Mouse (Mus musculus) liver, embryonic 11.5 days (tissue): ENCODE measurements around the gene Grb2. TPM values are rescaled to one million over a fixed set of nuclear protein-coding genes. Genes with fewer than 3 reads are reported as not detected.
A peak's percentile ranks its signal among the peaks of the same experiment; 100 is the strongest.

Source experiments
- ATAC-seq: fragments of 200-750 bp; cut with Nextera tagmentation; replicated peaks from 2 replicates; pipeline ENCODE4 v1.8.0; 2017; ENCODE audit warnings: moderate number of reproducible peaks, mild to moderate bottlenecking, moderate TSS enrichment, moderate library complexity; ENCODE audit not compliant: low FRiP score
- DNase-seq: peaks from one replicate; pipeline ENCODE4 v3.0.0-alpha.2; 2017; ENCODE audit warnings: low spot score
- H3K27ac ChIP-seq: fragments of 300-500 bp; sonication (generic); 2 replicates; pipeline ENCODE4 v1.5.1; 2014; ENCODE audit warnings: mild to moderate bottlenecking, low read depth, low read length, control low read depth
- H3K27me3 ChIP-seq: fragments of 300-500 bp; sonication (generic); replicated peaks from 2 replicates; pipeline ENCODE4 v1.6.1; 2014; ENCODE audit warnings: low read length, mixed read lengths; ENCODE audit not compliant: control insufficient read depth, insufficient read depth
- H3K36me3 ChIP-seq: fragments of 300-500 bp; sonication (generic); 2 replicates; pipeline ENCODE4 v1.6.1; 2014; ENCODE audit warnings: mild to moderate bottlenecking, low read length, moderate library complexity, mixed read lengths; ENCODE audit not compliant: control insufficient read depth, insufficient read depth
- H3K4me1 ChIP-seq: fragments of 300-500 bp; sonication (generic); replicated peaks from 2 replicates; pipeline ENCODE4 v1.6.1; 2014; ENCODE audit warnings: low read length, mixed read lengths; ENCODE audit not compliant: control insufficient read depth, insufficient read depth
- H3K4me2 ChIP-seq: fragments of 300-500 bp; sonication (generic); 2 replicates; pipeline ENCODE4 v1.6.1; 2014; ENCODE audit warnings: mild to moderate bottlenecking, control low read depth, moderate library complexity
- H3K4me3 ChIP-seq: fragments of 300-500 bp; sonication (generic); 2 replicates; pipeline ENCODE4 v1.5.1; 2014; ENCODE audit warnings: low read depth, low read length, control low read depth
- H3K9ac ChIP-seq: fragments of 300-500 bp; sonication (generic); 2 replicates; pipeline ENCODE4 v1.6.1; 2014; ENCODE audit warnings: low read depth, low read length, control low read depth
- H3K9me3 ChIP-seq: fragments of 300-500 bp; sonication (generic); 2 replicates; pipeline ENCODE4 v1.6.1; 2016; ENCODE audit warnings: low read length, inconsistent platforms, mixed read lengths; ENCODE audit not compliant: control insufficient read depth
- WGBS: fragments of 180-500 bp; shearing (Covaris S2); extraction: QIAGEN DNeasy Blood & Tissue Kit; methylation state at CpG from one replicate; pipeline ENCODE4 v1.1.7; 2014; 5-methylcytosine and 5-hydroxymethylcytosine counted together
- polyA plus RNA-seq: library from polyadenylated mRNA; unstranded; fragments of >200 nt; fragmentation: Nextera tagmentation; extraction: Ambion mirVana; gene quantifications from 2 replicates; pipeline ENCODE4 v1.2.1, GENCODE M21; 2014

Grb2 gene
- 47.2 and 52.8 TPM in 2 replicates for polyA plus RNA-seq

- Histone ChIP-seq H3K4me2 (peak within 1 kb of the TSS; percentile 96), H3K36me3 (no peaks in the 10 kb centered on the region), H3K9ac (peak within 1 kb of the TSS; percentile 98), H3K27me3 (no peaks in the 10 kb centered on the region), H3K4me1 (peaks cover 53% of the 10 kb centered on the region), H3K27ac (peak within 1 kb of the TSS; percentile 97), H3K9me3 (no peaks in the 10 kb centered on the region), H3K4me3 (peak within 1 kb of the TSS; percentile 100)
- DNase-seq (peak; percentile 98), ATAC-seq (peak; percentile 95)
- WGBS: under 1% methylated on average over 83 of the region's 91 CpGs
Observed at GRCm38 (mm10) chr11:115708209-115708876, at the start of gene Grb2. Gene Grb2, minus strand, starts transcription at chr11:115708597.

DNA sequence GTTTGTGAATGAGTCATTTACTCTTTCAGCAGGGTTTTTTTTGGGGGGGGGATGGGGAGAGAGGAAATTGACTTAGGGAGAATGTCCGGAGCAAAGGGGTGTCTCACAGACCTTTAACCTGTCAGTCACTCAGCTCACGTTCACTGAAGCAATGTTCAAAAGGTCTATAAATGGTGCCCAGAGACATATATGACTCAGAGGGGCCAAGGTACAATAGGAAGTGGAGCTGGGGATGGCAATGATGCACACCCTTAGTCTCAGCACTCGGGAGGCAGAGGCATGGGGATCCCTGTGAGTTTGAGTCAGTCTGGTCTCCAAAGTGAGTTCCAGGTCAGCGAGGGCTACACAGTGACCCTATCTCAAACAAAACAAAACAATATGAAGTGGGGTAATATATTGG, 45.1 kb upstream of the Grb2 start:
- no peaks in the 10 kb centered on the region for H3K36me3 ChIP-seq
- no peak overlapping the region for H3K4me3 ChIP-seq
- H3K27ac ChIP-seq: no peak overlapping the region
- no peak overlapping the region for H3K4me2 ChIP-seq
- no peaks in the 10 kb centered on the region for H3K9me3 ChIP-seq
- WGBS: 73% methylated on average over 4 of the region's 4 CpGs
- H3K9ac ChIP-seq: no peak overlapping the region
- DNase-seq (no peak), ATAC-seq (no peak)
- H3K4me1 ChIP-seq: no peaks in the 10 kb centered on the region
- H3K27me3 ChIP-seq: no peaks in the 10 kb centered on the region

DNA sequence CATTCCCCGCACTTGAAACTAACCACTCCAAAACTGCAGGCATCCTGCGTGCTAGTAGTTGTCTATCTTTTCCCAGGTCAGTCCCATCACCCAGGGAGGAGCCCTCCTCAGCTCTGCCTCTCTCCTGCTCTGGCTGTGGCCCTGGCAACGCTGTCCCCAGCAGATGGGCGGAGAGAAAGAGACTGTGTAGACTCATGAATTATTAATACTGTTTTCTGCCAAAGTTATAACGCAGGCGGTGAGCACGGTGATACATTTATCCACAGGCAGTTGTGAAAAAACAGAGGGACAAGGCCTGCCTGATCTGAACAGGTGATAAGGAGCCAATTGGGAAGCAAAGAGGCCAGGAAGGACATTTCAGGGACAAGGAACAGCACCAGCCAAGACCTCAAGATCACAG, 44.3 kb upstream of the Grb2 start:
- H3K27ac ChIP-seq: no peak overlapping the region
- no peaks in the 10 kb centered on the region for H3K4me1 ChIP-seq
- no peak overlapping the region for H3K4me3 ChIP-seq
- no peak overlapping the region for H3K9ac ChIP-seq
- H3K36me3 ChIP-seq: no peaks in the 10 kb centered on the region
- H3K27me3 ChIP-seq: no peaks in the 10 kb centered on the region
- 82% methylated on average over 7 of the region's 7 CpGs for WGBS
- no peaks in the 10 kb centered on the region for H3K9me3 ChIP-seq
- ATAC-seq (no peak), DNase-seq (no peak)
- H3K4me2 ChIP-seq: no peak overlapping the region

- H3K9me3 ChIP-seq: no peaks in the 10 kb centered on the region
- 57% methylated on average over 2 of the region's 2 CpGs for WGBS
- no peak overlapping the region for H3K27ac ChIP-seq
- H3K4me1 ChIP-seq: peaks cover 5% of the 10 kb centered on the region
- H3K4me2 ChIP-seq: no peak overlapping the region
- no peaks in the 10 kb centered on the region for H3K36me3 ChIP-seq
- ATAC-seq: no peak
- no peak overlapping the region for H3K4me3 ChIP-seq
- H3K27me3 ChIP-seq: no peaks in the 10 kb centered on the region
- no peak for DNase-seq
- no peak overlapping the region for H3K9ac ChIP-seq
Observed at GRCm38 (mm10) chr11:115751725-115752124, 43.3 kb upstream of the Grb2 start.

DNA sequence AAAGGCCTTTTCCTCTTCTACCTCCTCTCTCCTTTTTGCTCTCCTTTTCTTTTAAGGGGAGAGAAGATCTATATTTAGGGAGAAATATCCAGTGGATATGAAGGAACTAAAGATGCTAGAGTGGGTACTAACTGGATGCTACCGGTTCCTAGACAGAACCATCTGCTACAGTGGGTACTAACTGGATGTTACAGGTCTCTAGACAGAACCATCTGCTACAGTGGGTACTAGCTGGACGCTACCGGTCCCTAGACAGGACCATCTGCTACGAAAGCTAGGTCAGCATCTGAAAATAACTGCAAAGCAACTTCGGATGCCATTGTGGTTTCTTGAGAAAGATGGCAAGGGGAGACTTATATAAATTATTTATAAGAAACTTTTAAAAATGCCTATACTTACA, 41.4 kb upstream of the Grb2 start:
- H3K4me3 ChIP-seq: no peak overlapping the region
- no peak overlapping the region for H3K4me2 ChIP-seq
- whole genome bisulfite sequencing: 81% methylated on average over 5 of the region's 5 CpGs
- DNase-seq (no peak), ATAC-seq (no peak)
- no peak overlapping the region for H3K9ac ChIP-seq
- H3K27ac ChIP-seq: no peak overlapping the region
- H3K36me3 ChIP-seq: no peaks in the 10 kb centered on the region
- peaks cover 8% of the 10 kb centered on the region for H3K4me1 ChIP-seq
- H3K9me3 ChIP-seq: no peaks in the 10 kb centered on the region
- no peaks in the 10 kb centered on the region for H3K27me3 ChIP-seq

DNA sequence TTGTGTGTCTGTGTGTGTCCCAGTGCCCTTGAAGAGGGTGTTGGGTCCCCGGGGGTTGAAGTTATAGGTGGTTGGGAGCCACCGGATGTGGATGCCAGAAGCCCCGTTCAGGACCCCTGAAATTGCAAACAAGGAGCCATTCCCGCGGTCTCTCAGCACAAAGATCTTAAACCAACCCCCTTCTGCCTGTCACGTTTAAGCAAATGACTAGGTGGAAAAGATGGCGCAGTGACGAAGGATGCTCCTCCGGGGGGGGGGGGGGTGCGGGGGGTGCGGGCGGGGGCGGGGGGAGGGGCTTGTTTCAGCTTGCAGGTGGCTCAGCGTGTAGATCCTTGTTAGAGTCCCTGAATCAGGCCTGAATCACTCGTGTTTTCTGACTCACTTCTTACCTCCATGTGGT, 39.0 kb upstream of the Grb2 start:
- H3K4me1 ChIP-seq: peaks cover 8% of the 10 kb centered on the region
- no peaks in the 10 kb centered on the region for H3K27me3 ChIP-seq
- H3K4me2 ChIP-seq: peak overlapping the region; percentile 43
- H3K36me3 ChIP-seq: no peaks in the 10 kb centered on the region
- 7% methylated on average over 14 of the region's 15 CpGs for WGBS
- no peak for DNase-seq
- ATAC-seq: no peak
- H3K4me3 ChIP-seq: 0 out of 2 replicates have a peak overlapping the region, but pooled peaks have one; percentile 7
- H3K27ac ChIP-seq: no peak overlapping the region
- no peaks in the 10 kb centered on the region for H3K9me3 ChIP-seq
- H3K9ac ChIP-seq: no peak overlapping the region

DNA sequence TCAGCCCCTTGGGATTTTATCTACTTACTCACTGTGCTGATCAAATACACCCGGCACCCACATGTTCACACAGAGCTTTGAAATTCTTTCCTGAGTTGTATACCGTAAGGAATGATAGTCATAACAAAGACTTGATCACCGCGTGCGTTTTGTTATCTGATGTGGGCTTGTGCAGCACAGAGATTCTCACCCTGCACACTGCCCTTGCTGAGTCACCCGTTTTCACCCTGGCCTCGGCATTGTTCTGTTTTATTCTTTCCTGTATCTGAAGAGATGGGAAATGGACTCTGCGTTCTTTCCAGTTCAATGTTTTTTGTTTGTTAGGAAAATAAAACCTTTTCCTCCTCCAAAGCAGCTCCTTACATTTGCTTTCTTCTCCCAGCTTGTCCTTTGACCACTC, 38.4 kb upstream of the Grb2 start:
- DNase-seq (no peak), ATAC-seq (no peak)
- Histone ChIP-seq H3K4me1 (peaks cover 8% of the 10 kb centered on the region), H3K27me3 (no peaks in the 10 kb centered on the region), H3K4me2 (peak overlapping the region; percentile 43; the same call in 1 of the 2 replicates), H3K9me3 (no peaks in the 10 kb centered on the region), H3K36me3 (no peaks in the 10 kb centered on the region), H3K9ac (no peak overlapping the region), H3K27ac (no peak overlapping the region), H3K4me3 (no peak overlapping the region)
- WGBS: 33% methylated on average over 8 of the region's 8 CpGs

DNA sequence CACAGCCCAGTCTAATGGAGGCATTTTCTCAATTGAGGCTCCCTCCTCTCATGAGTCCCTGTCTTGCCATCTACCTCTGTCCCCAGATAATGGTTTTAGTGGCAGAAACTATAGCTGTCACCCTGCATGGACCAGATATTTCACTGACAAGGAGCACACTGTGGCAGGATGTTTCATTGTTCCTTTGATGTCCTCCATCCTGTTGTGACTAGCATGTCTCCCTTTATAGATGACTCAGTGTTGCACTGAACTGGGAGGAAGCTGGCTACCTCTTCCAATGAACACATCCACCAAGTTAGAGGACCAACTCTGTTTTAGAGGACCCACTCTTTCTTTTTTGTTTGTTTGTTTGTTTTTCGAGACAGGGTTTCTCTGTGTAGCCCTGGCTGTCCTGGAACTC, 37.7 kb upstream of the Grb2 start:
- H3K4me1 ChIP-seq: peaks cover 8% of the 10 kb centered on the region
- H3K9ac ChIP-seq: no peak overlapping the region
- no peak overlapping the region for H3K4me2 ChIP-seq
- 73% methylated on average over 1 of the region's 1 CpGs for WGBS
- H3K27ac ChIP-seq: no peak overlapping the region
- no peaks in the 10 kb centered on the region for H3K36me3 ChIP-seq
- H3K9me3 ChIP-seq: no peaks in the 10 kb centered on the region
- no peak overlapping the region for H3K4me3 ChIP-seq
- DNase-seq (no peak), ATAC-seq (no peak)
- H3K27me3 ChIP-seq: no peaks in the 10 kb centered on the region

GRCm38 (mm10) chr11:115744385-115744784, 36.0 kb upstream of the Grb2 start:
- Histone ChIP-seq H3K36me3 (no peaks in the 10 kb centered on the region), H3K4me2 (no peak overlapping the region), H3K9ac (no peak overlapping the region), H3K27ac (no peak overlapping the region), H3K4me1 (peaks cover 8% of the 10 kb centered on the region), H3K9me3 (no peaks in the 10 kb centered on the region), H3K4me3 (no peak overlapping the region), H3K27me3 (no peaks in the 10 kb centered on the region)
- no peak for DNase-seq
- no peak for ATAC-seq
- 86% methylated on average over 5 of the region's 5 CpGs for WGBS
